In the genomic region with DNA sequence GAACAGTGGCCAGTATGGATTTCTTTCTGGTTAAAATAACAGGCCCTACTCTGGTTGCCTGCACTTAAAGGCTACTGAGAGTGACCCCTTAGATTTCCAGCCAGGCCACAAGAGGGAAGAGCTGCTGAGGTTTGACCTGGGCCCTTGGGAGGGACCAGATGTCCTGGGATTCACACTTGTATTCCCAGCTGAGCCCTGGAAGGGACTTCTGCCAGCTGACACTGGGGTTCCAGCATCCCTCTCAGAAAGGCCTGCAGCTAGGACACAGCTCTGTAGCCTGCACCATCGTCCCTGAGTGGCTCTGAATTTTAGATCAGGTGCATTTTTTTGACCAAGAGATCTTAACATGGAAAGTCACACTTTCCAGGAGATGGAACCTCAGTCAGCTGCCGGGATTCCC, we compare ENCODE assay signal across 17 mouse cellular contexts.
DNase-seq lines count a peak whose midpoint lies in the region; ATAC-seq and TF ChIP-seq lines count a peak whose summit lies in the region.
"Had no signal": no experiment of that assay in that cellular context is flagged by ENCODE, and none has a peak within 500 bp of the region (broad histone marks: within the 10 kb centered on the region; RNA-seq: fewer than 3 reads in every experiment).

No protein-coding gene starts in this region.

- no peak for TF ChIP-seq CTCF in cerebellum, adult 2 months (IDR thresholded peaks at IDR 0.05; ENCODE audit: borderline replicate concordance, insufficient read depth, low read depth, low read length)
- TF ChIP-seq CTCF in hindbrain, postnatal 0 days (IDR thresholded peaks at IDR 0.05; ENCODE audit: low read depth), result no peak

- no peaks in the 10 kb centered on the region for H3K36me3 ChIP-seq in hindbrain, postnatal 0 days (ENCODE audit: insufficient read depth, low read length)
- H3K36me3 ChIP-seq in hindbrain, embryonic 13.5 days, result no peaks in the 10 kb centered on the region
- H3K36me3 ChIP-seq: embryonic facial prominence, embryonic 12.5 days; forebrain, embryonic 15.5 days had no signal

- no peak for TF ChIP-seq POLR2A in cerebellum, adult 2 months (IDR thresholded peaks at IDR 0.05; ENCODE audit: borderline replicate concordance, insufficient read depth, low read length)

- no peak overlapping the region for H3K4me2 ChIP-seq in hindbrain, postnatal 0 days (ENCODE audit: low read depth, low read length)
- H3K4me2 ChIP-seq in hindbrain, embryonic 13.5 days, result no peak overlapping the region
- H3K4me2 ChIP-seq: embryonic facial prominence, embryonic 12.5 days; forebrain, embryonic 13.5 days; forebrain, embryonic 15.5 days had no signal

- 39% methylated on average over 2 of the region's 2 CpGs for WGBS in cerebellum, adult 2 months
- 34% methylated on average over 2 of the region's 2 CpGs for WGBS in hindbrain, postnatal 0 days
- WGBS in hindbrain, embryonic 13.5 days, result 67% methylated on average over 2 of the region's 2 CpGs

- H3K4me3 ChIP-seq in cerebellum, adult 2 months (replicated peaks; ENCODE audit: insufficient read depth, low read depth, low read length), result no peak overlapping the region
- no peak overlapping the region for H3K4me3 ChIP-seq in hindbrain, postnatal 0 days (ENCODE audit: low read length)
- H3K4me3 ChIP-seq in hindbrain, embryonic 13.5 days, result no peak overlapping the region
- H3K4me3 ChIP-seq: embryonic facial prominence, embryonic 12.5 days; forebrain, embryonic 13.5 days; forebrain, embryonic 15.5 days had no signal

- H3K27ac ChIP-seq in cerebellum, adult 2 months (ENCODE audit: insufficient read depth, low read length), result no peak overlapping the region
- H3K27ac ChIP-seq in hindbrain, postnatal 0 days, result 0 out of 2 replicates have a peak overlapping the region, but pooled peaks have one; percentile 4
- H3K27ac ChIP-seq in hindbrain, embryonic 13.5 days, result no peak overlapping the region
- H3K27ac ChIP-seq: embryonic facial prominence, embryonic 12.5 days; forebrain, embryonic 13.5 days; forebrain, embryonic 15.5 days had no signal

- H3K9ac ChIP-seq in hindbrain, postnatal 0 days (replicated peaks; ENCODE audit: low read length), result no peak overlapping the region
- H3K9ac ChIP-seq in hindbrain, embryonic 13.5 days, result no peak overlapping the region
- H3K9ac ChIP-seq: embryonic facial prominence, embryonic 12.5 days; forebrain, embryonic 13.5 days; forebrain, embryonic 15.5 days; forebrain, postnatal 0 days had no signal

- ATAC-seq in hindbrain, postnatal 0 days, result no peak
- no peak for ATAC-seq in hindbrain, embryonic 13.5 days (ENCODE audit: low FRiP score)
- ATAC-seq: forebrain, embryonic 13.5 days; forebrain, embryonic 15.5 days; forebrain, postnatal 0 days had no signal

- no peaks in the 10 kb centered on the region for H3K27me3 ChIP-seq in cerebellum, adult 2 months (ENCODE audit: control insufficient read depth, insufficient read depth, low read length)
- no peaks in the 10 kb centered on the region for H3K27me3 ChIP-seq in hindbrain, postnatal 0 days (ENCODE audit: insufficient read depth, low read length)
- no peaks in the 10 kb centered on the region for H3K27me3 ChIP-seq in hindbrain, embryonic 13.5 days
- H3K27me3 ChIP-seq: embryonic facial prominence, embryonic 12.5 days; forebrain, embryonic 13.5 days; forebrain, embryonic 15.5 days had no signal

- H3K9me3 ChIP-seq in hindbrain, postnatal 0 days (ENCODE audit: low read length), result no peaks in the 10 kb centered on the region
- no peaks in the 10 kb centered on the region for H3K9me3 ChIP-seq in hindbrain, embryonic 13.5 days
- H3K9me3 ChIP-seq: embryonic facial prominence, embryonic 12.5 days; forebrain, embryonic 13.5 days; forebrain, embryonic 15.5 days had no signal

- H3K4me1 ChIP-seq in cerebellum, adult 2 months (ENCODE audit: control insufficient read depth, insufficient read depth, low read length), result peaks cover 41% of the 10 kb centered on the region
- H3K4me1 ChIP-seq in hindbrain, postnatal 0 days (ENCODE audit: insufficient read depth, low read length), result peaks cover 8% of the 10 kb centered on the region; the same call in 1 of the 2 replicates
- peaks cover 19% of the 10 kb centered on the region for H3K4me1 ChIP-seq in hindbrain, embryonic 13.5 days (replicated peaks)

- peak; percentile 30 to 42 for DNase-seq in cerebellum, adult 2 months
- no peak for DNase-seq in cerebellum, adult 18-20 months
- DNase-seq in cerebellum, adult 9-11 months, result peak; percentile 42
- no peak for DNase-seq in cerebellum, postnatal 4 days (ENCODE audit: low spot score in 2 of 2)
- DNase-seq in cerebellum, postnatal 25 days, result peak; percentile 37 to 39
- no peak for DNase-seq in cerebellum, adult 8-10 months
- no peak for DNase-seq in hindbrain, postnatal 0 days (ENCODE audit: low spot score)
- DNase-seq: adrenal gland, adult 2 months; adrenal gland, postnatal 10 days; adrenal gland, postnatal 25 days; B cell, adult 2 months; embryo, embryonic 11 days; forebrain, postnatal 0 days had no signal

Comparison
In these comparisons a context has a peak if more than half of its experiments do, and no peak if none do; other contexts are left out.
1. DNase-seq: peak in cerebellum, adult 2 months (2 of 2), cerebellum, adult 9-11 months (single experiment) and cerebellum, postnatal 25 days (2 of 2); none in cerebellum, adult 18-20 months (0 of 2), cerebellum, postnatal 4 days (0 of 2), cerebellum, adult 8-10 months (single experiment) and hindbrain, postnatal 0 days (single experiment).